Mouse (Mus musculus) cerebellum, postnatal 14 days (tissue): ENCODE results near the gene Rsph3b.

Experiments used
- DNase-seq, 2 experiments: peaks; one replicate each; pipeline ENCODE4 v3.0.0; 2021; ENCODE audit warnings: mixed read lengths in 2 of 2

The Rsph3b gene

GRCm38 (mm10) chr17:6862040-6862780 is 86.3 kb downstream of the Rsph3b start:
- DNase-seq = no peak

- DNase-seq = peak; percentile 43 to 52
These were observed 87.1 kb downstream of the Rsph3b start for GRCm38 (mm10) chr17:6861181-6862039.

GRCm38 (mm10) chr17:6860491-6860897 is 88.0 kb downstream of the Rsph3b start:
- DNase-seq = no peak

- DNase-seq = no peak
These were observed 88.4 kb downstream of the Rsph3b start for GRCm38 (mm10) chr17:6860067-6860466.
